Mouse (Mus musculus) kidney, postnatal 10 days (tissue): ENCODE data around the gene Rpain.
A peak's percentile ranks its signal among the peaks of the same experiment; 100 is the strongest.

Experiments used
- DNase-seq: peaks from one replicate; pipeline ENCODE4 v3.0.0; 2021; ENCODE audit warnings: mixed read lengths

The Rpain gene

GRCm38 (mm10) chr11:71003611-71004315, 33.8 kb downstream of the Rpain start:
- no peak for DNase-seq

- peak; percentile 98 for DNase-seq
Measured at GRCm38 (mm10) chr11:71004316-71004773, 34.3 kb downstream of the Rpain start, which contains the start of gene Dhx33. Dhx33 (minus strand) TSS chr11:71004437.

- no peak for DNase-seq
Measured at GRCm38 (mm10) chr11:71005046-71005445, 35.0 kb downstream of the Rpain start.

DNA sequence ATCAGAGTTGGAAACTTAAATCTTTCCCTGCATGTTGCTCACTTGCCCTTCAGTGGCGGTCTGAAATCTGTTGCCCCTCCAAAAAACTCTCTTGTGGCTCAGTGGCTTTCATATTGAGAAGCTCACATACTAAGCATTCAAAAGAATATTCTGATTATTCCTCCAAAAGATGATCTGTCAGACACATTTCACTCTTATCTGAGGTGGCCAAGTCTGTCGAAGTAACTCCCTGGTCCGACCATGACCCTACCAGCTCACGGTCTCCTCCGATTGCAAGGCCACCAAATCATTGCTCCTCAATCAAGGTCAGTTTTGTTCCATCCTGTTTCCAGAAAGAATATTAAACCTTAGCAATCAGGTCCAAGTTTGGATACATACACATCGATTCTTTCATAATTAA, 37.0 kb downstream of the Rpain start:
- no peak for DNase-seq

DNA sequence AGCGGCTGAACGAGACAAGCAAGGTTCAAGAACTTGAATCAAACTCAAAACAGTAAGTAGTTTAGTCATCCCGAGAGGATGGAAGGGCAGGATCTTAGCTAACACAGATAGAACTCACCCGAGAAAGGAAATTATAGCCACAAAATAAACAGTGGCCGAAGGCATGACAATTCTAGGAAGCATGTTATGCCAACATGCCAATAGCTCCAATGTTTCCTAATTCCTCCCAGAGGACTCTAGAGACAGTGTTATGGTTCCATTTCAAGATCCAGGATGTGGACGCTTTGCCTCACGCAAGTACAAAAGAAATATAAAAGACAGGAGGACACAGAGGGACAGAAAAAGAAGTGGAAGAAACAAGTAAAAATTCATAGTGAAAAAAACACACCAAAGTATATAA, 37.8 kb downstream of the Rpain start:
- no peak for DNase-seq

DNA sequence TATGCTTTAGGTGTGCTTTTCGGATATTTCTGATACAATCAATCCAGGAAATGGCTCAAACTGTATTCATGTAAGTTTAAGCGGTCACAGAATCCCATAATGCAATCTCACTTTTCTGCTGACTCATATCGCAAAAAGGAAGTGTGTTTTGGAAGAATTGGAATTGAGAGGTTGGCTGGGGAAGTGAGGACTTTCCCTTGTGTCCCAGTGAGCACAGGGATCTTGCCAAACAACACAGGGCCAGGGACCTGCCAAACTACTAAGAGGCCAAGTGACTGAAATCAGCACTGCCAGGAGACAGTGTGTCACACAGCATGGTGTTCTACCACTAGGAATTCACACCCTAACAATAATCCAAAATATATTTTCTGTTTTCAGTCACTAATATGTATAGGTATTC, 38.3 kb downstream of the Rpain start:
- DNase-seq = no peak

- DNase-seq = no peak
Measured at GRCm38 (mm10) chr11:71012743-71013142, 42.7 kb downstream of the Rpain start.

DNA sequence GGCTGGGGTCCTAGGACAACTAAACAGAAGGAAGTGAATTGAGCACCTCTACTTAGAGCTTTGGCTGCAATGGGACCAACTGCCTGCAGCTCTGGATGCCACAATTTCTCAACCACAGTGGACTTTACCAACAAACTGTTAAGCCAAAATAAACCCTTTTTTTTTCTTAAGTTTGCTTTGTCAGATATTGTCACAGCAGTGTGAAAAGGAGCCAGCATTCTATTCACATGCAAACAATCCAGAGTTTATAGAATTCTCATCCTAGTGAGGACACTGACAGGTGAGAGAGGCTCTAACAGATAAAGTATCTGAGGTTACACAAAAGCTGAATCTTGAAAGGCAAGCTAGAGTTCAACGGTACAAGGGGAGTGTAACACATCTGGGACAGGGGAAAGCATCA, 47.0 kb downstream of the Rpain start:
- DNase-seq = no peak

DNA sequence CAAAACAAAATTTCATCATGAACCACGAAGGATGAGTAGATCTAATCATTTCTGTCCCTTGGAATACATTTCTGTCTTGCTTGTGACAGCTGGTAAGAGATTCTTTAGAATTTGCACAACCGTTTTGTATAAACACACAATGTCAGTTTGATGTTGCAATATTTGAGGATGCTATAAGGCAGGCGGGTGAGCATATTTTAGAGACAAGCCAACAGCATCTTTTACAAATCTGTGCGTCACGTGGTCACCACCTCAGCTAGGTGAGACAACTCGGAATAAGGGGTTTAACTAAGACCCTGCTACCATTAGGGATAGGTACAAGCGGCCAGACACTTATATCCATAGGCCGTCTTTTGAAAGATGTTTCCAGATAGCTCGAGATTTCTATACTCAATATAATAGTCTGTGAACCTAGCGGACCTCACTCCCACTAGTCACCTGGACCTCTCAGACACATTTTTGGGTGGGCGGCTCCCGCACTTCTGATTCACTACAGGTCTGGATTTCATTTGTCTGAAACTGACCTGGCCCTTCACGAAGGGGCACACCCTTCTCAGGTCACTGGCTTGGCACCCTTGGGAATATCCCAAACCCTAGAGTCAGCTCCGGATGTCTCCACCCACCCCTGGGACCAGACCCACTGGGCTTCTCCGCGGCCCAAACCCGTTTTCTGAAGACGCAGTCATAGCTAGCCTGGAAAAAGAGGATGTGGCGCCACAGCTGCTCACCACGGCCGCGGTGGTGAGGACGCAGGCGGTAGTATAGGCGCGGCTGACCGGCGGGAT, 48.6 kb downstream of the Rpain start:
- no peak for DNase-seq

GRCm38 (mm10) chr11:71019201-71020068, 49.4 kb downstream of the Rpain start, which contains the start of the genes Mis12 and Derl2:
Mis12 (plus strand) TSS chr11:71019611.
Derl2 (minus strand) TSS chr11:71019841.
- peak; percentile 98 for DNase-seq
